Mouse (Mus musculus): ENCODE measurements around the gene BC052040. TPM values are rescaled to one million over a fixed set of nuclear protein-coding genes. Genes with fewer than 3 reads are reported as not detected.

Gene BC052040
- polyA plus RNA-seq, 1 experiment from 2014 or later, result 18.9 TPM

DNA sequence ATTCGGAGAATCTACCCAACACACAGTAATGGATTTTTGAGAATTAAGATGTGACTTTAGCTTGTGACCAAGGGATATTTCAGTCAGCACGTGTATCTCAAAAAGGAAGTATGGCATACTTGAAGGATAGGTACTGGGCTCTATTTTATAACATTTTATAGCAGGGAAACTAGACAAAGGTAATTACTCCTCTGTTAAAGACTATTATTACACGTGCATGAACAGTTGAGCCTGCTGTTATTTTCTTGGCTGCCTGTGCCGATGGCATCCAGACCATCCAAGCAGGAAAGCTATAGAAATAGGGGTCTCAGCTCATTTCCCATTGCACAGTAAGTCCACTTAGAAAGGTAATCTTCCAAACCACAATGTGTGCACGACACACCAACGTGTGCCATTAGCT, 232.2 kb downstream of the BC052040 start:
- Histone ChIP-seq H3K36me3 (ENCODE audit: control insufficient read depth, insufficient read depth, low read length) (no peaks in the 10 kb centered on the region), H3K4me2 (ENCODE audit: low read length) (no peak overlapping the region), H3K9ac (ENCODE audit: low read length) (no peak overlapping the region), H3K9me3 (replicated peaks; ENCODE audit: control insufficient read depth, low read length) (no peaks in the 10 kb centered on the region), H3K27me3 (replicated peaks; ENCODE audit: control insufficient read depth, insufficient read depth, low read length) (no peaks in the 10 kb centered on the region), H3K4me3 (ENCODE audit: low read depth, low read length) (no peak overlapping the region), H3K4me1 (ENCODE audit: control insufficient read depth, insufficient read depth, low read length) (peaks cover 17% of the 10 kb centered on the region), H3K27ac (ENCODE audit: low read depth, low read length) (no peak overlapping the region)
- whole genome bisulfite sequencing, result 56% methylated on average over 6 of the region's 6 CpGs
- no peak for ATAC-seq
- peak; percentile 25 for DNase-seq (ENCODE audit: low spot score)

DNA sequence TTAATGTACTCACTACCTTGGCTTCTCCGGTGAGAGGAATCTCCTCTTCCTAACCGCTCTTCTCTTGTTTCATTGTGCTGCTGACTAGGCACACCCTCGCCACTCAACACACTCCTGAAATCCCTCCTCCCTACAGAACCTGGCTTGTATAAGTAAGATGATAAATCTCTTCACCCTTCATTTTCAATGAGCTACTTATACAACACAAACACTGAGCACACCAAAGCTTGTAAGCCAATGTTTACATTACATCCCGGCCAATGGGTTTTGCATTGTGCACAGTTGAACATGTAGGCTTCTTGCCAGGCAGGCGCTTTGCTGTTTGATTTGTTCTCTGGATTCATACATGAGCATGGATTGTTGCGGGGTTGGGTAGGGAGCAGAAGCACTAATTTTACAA, 236.4 kb downstream of the BC052040 start:
- Histone ChIP-seq H3K9me3 (replicated peaks; ENCODE audit: control insufficient read depth, low read length) (no peaks in the 10 kb centered on the region), H3K27ac (ENCODE audit: low read depth, low read length) (no peak overlapping the region), H3K4me2 (ENCODE audit: low read length) (no peak overlapping the region), H3K36me3 (ENCODE audit: control insufficient read depth, insufficient read depth, low read length) (no peaks in the 10 kb centered on the region), H3K4me3 (ENCODE audit: low read depth, low read length) (no peak overlapping the region), H3K9ac (ENCODE audit: low read length) (no peak overlapping the region), H3K4me1 (ENCODE audit: control insufficient read depth, insufficient read depth, low read length) (peaks cover 13% of the 10 kb centered on the region), H3K27me3 (replicated peaks; ENCODE audit: control insufficient read depth, insufficient read depth, low read length) (no peaks in the 10 kb centered on the region)
- ATAC-seq, result no peak
- peak; percentile 13 for DNase-seq (ENCODE audit: low spot score)
- WGBS, result 76% methylated on average over 6 of the region's 6 CpGs

DNA sequence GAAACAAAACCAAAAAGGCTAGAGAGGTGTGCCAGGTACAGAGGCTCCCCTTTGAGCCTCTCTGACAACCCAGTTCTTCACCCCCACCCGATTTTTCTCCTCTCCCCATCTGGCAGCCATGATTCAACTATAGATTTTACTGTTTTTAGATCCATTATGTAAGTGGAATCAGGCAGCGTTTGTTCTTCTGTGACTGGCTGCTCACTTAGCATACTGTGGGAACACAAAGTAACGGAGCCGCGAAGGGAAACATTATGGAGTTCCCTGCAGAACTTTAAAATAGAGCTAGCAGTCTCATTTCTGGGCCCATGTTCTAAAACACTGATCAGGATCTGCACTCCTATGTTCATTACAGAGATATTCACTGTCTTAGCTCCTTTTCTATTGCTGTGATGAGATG, 240.8 kb downstream of the BC052040 start:
- no peaks in the 10 kb centered on the region for H3K27me3 ChIP-seq (replicated peaks; ENCODE audit: control insufficient read depth, insufficient read depth, low read length)
- H3K4me3 ChIP-seq (ENCODE audit: low read depth, low read length), result no peak overlapping the region
- ATAC-seq, result no peak
- no peaks in the 10 kb centered on the region for H3K36me3 ChIP-seq (ENCODE audit: control insufficient read depth, insufficient read depth, low read length)
- H3K9me3 ChIP-seq (replicated peaks; ENCODE audit: control insufficient read depth, low read length), result no peaks in the 10 kb centered on the region
- H3K27ac ChIP-seq (ENCODE audit: low read depth, low read length), result no peak overlapping the region
- H3K4me1 ChIP-seq (ENCODE audit: control insufficient read depth, insufficient read depth, low read length), result peaks cover 3% of the 10 kb centered on the region
- H3K9ac ChIP-seq (ENCODE audit: low read length), result no peak overlapping the region
- WGBS, result 87% methylated on average over 5 of the region's 5 CpGs
- DNase-seq (ENCODE audit: low spot score), result no peak
- no peak overlapping the region for H3K4me2 ChIP-seq (ENCODE audit: low read length)

MicroRNAs within 50 kb of the gene (microRNA counts, 519-probe panel; counts per million panel counts)
- 4,366 counts per million, percentile 55 among the panel's probes with 10 or more counts for microRNA mmu-miR-1951

Small RNA genes within 50 kb of the gene (microRNA-seq; reads per million reads assigned to microRNA genes)
- not detected for gene Mir1951
